Mouse (Mus musculus) MEL (cell line): ENCODE results near the gene Eif2d.
A peak's percentile ranks its signal among the peaks of the same experiment; 100 is the strongest.

Source experiments
- CTCF ChIP-seq, 3 experiments: IDR thresholded peaks in 2 of 3; conservative IDR thresholded peaks in 1 of 3; 2 replicates each; pipeline ENCODE4 v1.5.1; 2011 to 2012; ENCODE audit warnings: low read length in 3 of 3, low read depth in 2 of 3, mild to moderate bottlenecking in 2 of 3, improper control_type of control experiment in 1 of 3, inconsistent platforms in 1 of 3, mixed read lengths in 1 of 3, moderate library complexity in 1 of 3; ENCODE audit not compliant: control insufficient read depth in 1 of 3, insufficient read depth in 1 of 3, poor library complexity in 1 of 3, severe bottlenecking in 1 of 3
- ETS1 ChIP-seq: IDR thresholded peaks from 2 replicates; pipeline ENCODE4 v1.6.1; 2012; ENCODE audit warnings: low read depth, mild to moderate bottlenecking, inconsistent platforms, low read length, improper control_type of control experiment, moderate library complexity
- GATA1 ChIP-seq: IDR thresholded peaks from 2 replicates; pipeline ENCODE4 v1.6.1; 2011; ENCODE audit warnings: low read depth, low read length, improper control_type of control experiment
- JUND ChIP-seq: IDR thresholded peaks from 2 replicates; pipeline ENCODE4 v1.6.1; 2011; ENCODE audit warnings: low read depth, mild to moderate bottlenecking, improper control_type of control experiment, low read length
- MAFK ChIP-seq: IDR thresholded peaks from 2 replicates; pipeline ENCODE4 v1.6.1; 2011; ENCODE audit warnings: low read depth, mild to moderate bottlenecking, low read length, improper control_type of control experiment, borderline replicate concordance
- MAZ ChIP-seq: IDR thresholded peaks from 2 replicates; pipeline ENCODE4 v1.6.1; 2012; ENCODE audit warnings: low read depth, mild to moderate bottlenecking, inconsistent platforms, low read length, improper control_type of control experiment
- MYB ChIP-seq: IDR thresholded peaks from 2 replicates; pipeline ENCODE4 v1.6.1; 2011; ENCODE audit warnings: mild to moderate bottlenecking, low read depth, low read length, improper control_type of control experiment
- POLR2A ChIP-seq, 2 experiments: IDR thresholded peaks; 2 replicates each; pipeline ENCODE4 v1.6.1; 2011 to 2012; ENCODE audit warnings: low read length in 2 of 2, mild to moderate bottlenecking in 2 of 2, control low read depth in 1 of 2, improper control_type of control experiment in 1 of 2, low read depth in 1 of 2, moderate library complexity in 1 of 2; ENCODE audit not compliant: control insufficient read depth in 1 of 2, insufficient read depth in 1 of 2, poor library complexity in 1 of 2
- TAL1 ChIP-seq: IDR thresholded peaks from 2 replicates; pipeline ENCODE4 v1.6.1; 2012; ENCODE audit warnings: mild to moderate bottlenecking, inconsistent platforms, low read length, moderate library complexity, mixed read lengths
- TCF12 ChIP-seq: IDR thresholded peaks from 2 replicates; pipeline ENCODE4 v1.6.1; 2014; ENCODE audit warnings: low read depth, mild to moderate bottlenecking, inconsistent platforms, low read length, improper control_type of control experiment, moderate library complexity
- USF1 ChIP-seq: IDR thresholded peaks from 2 replicates; pipeline ENCODE4 v1.6.1; 2014; ENCODE audit warnings: low read depth, mild to moderate bottlenecking, inconsistent platforms, low read length, improper control_type of control experiment, moderate library complexity
- ZC3H11A ChIP-seq: IDR thresholded peaks from 2 replicates; pipeline ENCODE4 v1.6.1; 2012; ENCODE audit warnings: low read depth, mild to moderate bottlenecking, inconsistent platforms, low read length, improper control_type of control experiment

DNA sequence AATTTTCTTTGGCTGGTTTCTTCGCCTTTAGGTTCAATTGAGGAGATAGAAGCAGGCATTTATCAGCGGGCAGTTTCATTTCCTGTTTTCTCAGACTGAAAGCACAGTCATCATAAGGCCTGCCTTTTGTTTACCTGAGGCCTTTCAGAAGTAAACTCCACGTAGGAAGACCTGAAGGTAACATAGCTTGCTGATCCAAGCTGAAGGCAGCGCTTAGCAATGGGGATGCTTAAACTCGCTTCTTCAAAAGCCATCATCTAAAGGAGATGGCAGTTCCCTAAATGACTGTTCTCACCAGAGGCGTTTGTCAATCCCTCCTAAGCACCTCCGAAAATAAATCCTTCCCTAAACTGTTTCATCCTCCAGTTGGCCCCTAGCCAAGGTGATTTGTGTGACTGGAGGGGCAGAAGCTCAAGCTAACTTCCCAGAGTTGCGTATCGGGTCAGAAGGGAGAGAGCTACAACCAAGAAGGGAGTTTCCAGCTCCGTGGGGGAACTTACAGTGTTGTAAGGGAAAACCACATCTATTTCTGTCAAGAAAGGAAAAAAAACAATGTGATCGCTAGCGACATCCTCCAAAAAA is 42.4 kb upstream of the Eif2d start:
- TF ChIP-seq USF1 (no peak), CTCF (IDR thresholded peaks at IDR 0.05 in 2 of 3, conservative IDR thresholded peaks at IDR 0.05 in 1 of 3; ENCODE audit: control insufficient read depth in 1 of 3, insufficient read depth in 1 of 3, low read depth in 2 of 3, low read length in 3 of 3, poor library complexity in 1 of 3, severe bottlenecking in 1 of 3) (no peak), POLR2A (IDR thresholded peaks at IDR 0.05; ENCODE audit: control insufficient read depth in 1 of 2, insufficient read depth in 1 of 2, low read depth in 1 of 2, low read length in 2 of 2, poor library complexity in 1 of 2) (no peak), MAZ (no peak), ETS1 (no peak), ZC3H11A (no peak), MYB (no peak), JUND (no peak), TCF12 (no peak), MAFK (no peak), GATA1 (peak; percentile 43; the same call in 1 of the 2 replicates), TAL1 (no peak)
